9 mouse cellular contexts compared by ENCODE assay signal in the genomic region with DNA sequence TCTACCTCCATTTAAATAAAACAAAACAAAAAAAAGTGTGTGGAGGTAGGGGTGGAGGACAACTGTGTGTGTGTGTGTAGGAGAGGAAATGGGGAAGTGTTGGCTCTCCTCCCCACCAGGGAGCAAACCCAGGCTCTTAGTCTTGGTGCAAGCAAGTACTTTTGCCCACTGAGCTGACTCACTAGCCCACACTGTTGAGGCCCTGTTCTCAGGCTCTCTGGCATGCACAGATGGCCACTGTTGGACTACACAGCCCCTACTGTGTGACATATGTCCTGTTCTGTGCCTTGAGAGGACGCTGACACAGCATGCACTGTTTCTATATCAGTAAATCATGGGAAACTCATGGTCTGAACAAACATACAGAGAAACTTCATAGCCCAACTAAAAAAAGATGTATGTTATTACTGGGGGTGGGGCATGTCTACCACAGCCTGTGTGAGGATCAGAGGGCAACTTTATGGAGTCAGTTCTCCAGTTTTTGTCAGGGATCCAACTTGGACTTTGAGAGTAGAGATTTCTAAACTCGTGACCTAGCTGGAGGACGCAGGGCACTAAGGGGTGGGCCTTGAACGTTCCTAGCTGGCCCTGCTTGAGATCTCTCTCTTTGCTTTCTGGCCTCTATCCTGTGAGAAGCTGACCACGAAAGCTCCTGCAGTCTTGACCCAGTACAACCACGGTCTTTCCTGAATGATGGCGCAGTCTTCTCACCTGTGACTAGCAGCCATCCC. TPM values are rescaled to one million over a fixed set of nuclear protein-coding genes. Genes with fewer than 3 reads are reported as not detected.
A peak's percentile ranks its signal among the peaks of the same experiment; 100 is the strongest.
DNase-seq lines count a peak whose midpoint lies in the region; ATAC-seq lines count a peak whose summit lies in the region.
"Had no signal": no experiment of that assay in that cellular context is flagged by ENCODE, and none has a peak within 500 bp of the region (broad histone marks: within the 10 kb centered on the region; RNA-seq: fewer than 3 reads in every experiment).

No protein-coding gene starts in this region.

- DNase-seq in heart, postnatal 25 days (ENCODE audit: low spot score): no peak
- peak; percentile 83 for DNase-seq in NIH3T3 (ENCODE audit: low read depth)
- DNase-seq in cerebellum, postnatal 25 days: peak; percentile 83 to 86
- peak; percentile 74 for DNase-seq in kidney, postnatal 14 days
- no peak for DNase-seq in frontal cortex, postnatal 14 days (ENCODE audit: low spot score in 2 of 2)
- no peak for DNase-seq in spleen, postnatal 4 days (ENCODE audit: low spot score in 2 of 2)

- intact Hi-C loops in heart, postnatal 25 days (cut with DNase I): loop anchor here (2.0 kb wide), 1 partner anchor 47 kb away; no protein-coding TSS in a partner anchor

- no peak overlapping the region for H3K4me3 ChIP-seq in heart, embryonic 16.5 days (ENCODE audit: low read length)
- no peak overlapping the region for H3K4me3 ChIP-seq in midbrain, embryonic 16.5 days (ENCODE audit: low read depth, low read length)
- H3K4me3 ChIP-seq: midbrain, embryonic 13.5 days had no signal

- no peak overlapping the region for H3K4me2 ChIP-seq in heart, embryonic 16.5 days (ENCODE audit: low read depth, low read length)
- no peak overlapping the region for H3K4me2 ChIP-seq in midbrain, embryonic 16.5 days (ENCODE audit: low read length)
- H3K4me2 ChIP-seq: midbrain, embryonic 13.5 days had no signal

- H3K36me3 ChIP-seq in heart, embryonic 16.5 days (ENCODE audit: control insufficient read depth, insufficient read depth): peaks cover 60% of the 10 kb centered on the region
- peaks cover 21% of the 10 kb centered on the region for H3K36me3 ChIP-seq in midbrain, embryonic 16.5 days (ENCODE audit: control insufficient read depth, insufficient read depth, low read length)

- peaks cover 10% of the 10 kb centered on the region for H3K4me1 ChIP-seq in heart, embryonic 16.5 days (ENCODE audit: control insufficient read depth, insufficient read depth, low read length)
- H3K4me1 ChIP-seq in midbrain, embryonic 16.5 days (ENCODE audit: control insufficient read depth, insufficient read depth, low read length): no peaks in the 10 kb centered on the region

- no peak for ATAC-seq in heart, embryonic 16.5 days (replicated peaks; ENCODE audit: extremely low read depth, insufficient read depth, low FRiP score)
- ATAC-seq in midbrain, embryonic 16.5 days: no peak

- H3K9ac ChIP-seq in heart, embryonic 16.5 days (ENCODE audit: low read length): no peak overlapping the region
- H3K9ac ChIP-seq in midbrain, embryonic 16.5 days (ENCODE audit: low read depth, low read length): no peak overlapping the region
- H3K9ac ChIP-seq: midbrain, embryonic 13.5 days had no signal

- WGBS in heart, embryonic 16.5 days: 67% methylated on average over 7 of the region's 7 CpGs
- WGBS in midbrain, embryonic 16.5 days: 81% methylated on average over 7 of the region's 7 CpGs

- peak overlapping the region; percentile 20; the same call in 1 of the 2 replicates for H3K27ac ChIP-seq in heart, embryonic 16.5 days (ENCODE audit: low read length)
- H3K27ac ChIP-seq in midbrain, embryonic 16.5 days (ENCODE audit: low read length): no peak overlapping the region
- H3K27ac ChIP-seq: midbrain, embryonic 13.5 days had no signal

- no peaks in the 10 kb centered on the region for H3K27me3 ChIP-seq in heart, embryonic 16.5 days (ENCODE audit: control insufficient read depth, insufficient read depth, low read length)
- no peaks in the 10 kb centered on the region for H3K27me3 ChIP-seq in midbrain, embryonic 16.5 days (ENCODE audit: control insufficient read depth, insufficient read depth, low read depth, low read length)
- H3K27me3 ChIP-seq: midbrain, embryonic 13.5 days had no signal

- no peaks in the 10 kb centered on the region for H3K9me3 ChIP-seq in heart, embryonic 16.5 days (replicated peaks; ENCODE audit: control insufficient read depth, low read length)
- H3K9me3 ChIP-seq in midbrain, embryonic 16.5 days (replicated peaks; ENCODE audit: control insufficient read depth, low read length, poor library complexity, severe bottlenecking): no peaks in the 10 kb centered on the region
- H3K9me3 ChIP-seq: midbrain, embryonic 13.5 days had no signal

RNA-seq across cellular contexts. Expression of a gene that starts 10.9 kb away (rescaled TPM):
- 45.1 and 47.4 TPM in 2 replicates for polyA plus RNA-seq in heart, embryonic 16.5 days (2015; fragmentation: Nextera tagmentation; extraction: Ambion mirVana)
- 1 to 10 TPM; 5.2 to 6.5 TPM for total RNA-seq in heart, postnatal 25 days (2021)
- 6.4 and 6.9 TPM in 2 replicates for polyA plus RNA-seq in midbrain, embryonic 16.5 days (2015; fragmentation: Nextera tagmentation; extraction: Ambion mirVana)

RNA-seq across cellular contexts. Expression of a gene that starts 20.5 kb away (rescaled TPM):
- 0.07 and 0.09 TPM in 2 replicates for polyA plus RNA-seq in heart, embryonic 16.5 days (2015; fragmentation: Nextera tagmentation; extraction: Ambion mirVana)
- not detected for total RNA-seq in heart, postnatal 25 days (2021)
- polyA plus RNA-seq in midbrain, embryonic 16.5 days (2015; fragmentation: Nextera tagmentation; extraction: Ambion mirVana): 7.2 and 7.3 TPM in 2 replicates

RNA-seq across cellular contexts. Expression of a gene that starts 24.3 kb away (rescaled TPM):
- polyA plus RNA-seq in heart, embryonic 16.5 days (2015; fragmentation: Nextera tagmentation; extraction: Ambion mirVana): 105 and 108 TPM in 2 replicates
- 100 to 1,000 TPM in 1 of 2 experiments, 10 to 100 TPM in 1; 97.5 to 102 TPM for total RNA-seq in heart, postnatal 25 days (2021)
- polyA plus RNA-seq in midbrain, embryonic 16.5 days (2015; fragmentation: Nextera tagmentation; extraction: Ambion mirVana): 118 and 127 TPM in 2 replicates

RNA-seq across cellular contexts. Expression of a gene that starts 43.9 kb away (rescaled TPM):
- 0.09 TPM in 2 replicates for polyA plus RNA-seq in heart, embryonic 16.5 days (2015; fragmentation: Nextera tagmentation; extraction: Ambion mirVana)
- not detected for total RNA-seq in heart, postnatal 25 days (2021)
- 83.1 and 89.5 TPM in 2 replicates for polyA plus RNA-seq in midbrain, embryonic 16.5 days (2015; fragmentation: Nextera tagmentation; extraction: Ambion mirVana)

RNA-seq across cellular contexts. Expression of a gene that starts 58.8 kb away (rescaled TPM):
- 36.3 and 43.4 TPM in 2 replicates for polyA plus RNA-seq in heart, embryonic 16.5 days (2015; fragmentation: Nextera tagmentation; extraction: Ambion mirVana)
- total RNA-seq in heart, postnatal 25 days (2021): 1 to 10 TPM; 1.8 to 1.9 TPM
- 4.0 and 5.7 TPM in 2 replicates for polyA plus RNA-seq in midbrain, embryonic 16.5 days (2015; fragmentation: Nextera tagmentation; extraction: Ambion mirVana)

Comparison
In these comparisons a context has a peak if more than half of its experiments do, and no peak if none do; other contexts are left out.
1. DNase-seq: peak in NIH3T3 (single experiment), cerebellum, postnatal 25 days (2 of 2) and kidney, postnatal 14 days (single experiment); none in heart, postnatal 25 days (single experiment), frontal cortex, postnatal 14 days (0 of 2) and spleen, postnatal 4 days (0 of 2).